Mouse (Mus musculus) erythroblast, embryonic 14.5 days (primary cell): Measurements from ENCODE around the gene Cep72.
"Not testable (repeated sequence)": the region's sequence is repeated elsewhere in the genome, so short reads cannot be mapped to it uniquely, and the experiment has no call there.

ENCODE experiments used
- GATA1 ChIP-seq: IDR thresholded peaks from 2 replicates; pipeline ENCODE4 v1.6.1; 2012; ENCODE audit warnings: low read length, inconsistent platforms, mixed read lengths
- TAL1 ChIP-seq: IDR thresholded peaks from 3 replicates; pipeline ENCODE4 v1.6.1; 2012; ENCODE audit warnings: low read length, inconsistent platforms, mixed read lengths

DNA sequence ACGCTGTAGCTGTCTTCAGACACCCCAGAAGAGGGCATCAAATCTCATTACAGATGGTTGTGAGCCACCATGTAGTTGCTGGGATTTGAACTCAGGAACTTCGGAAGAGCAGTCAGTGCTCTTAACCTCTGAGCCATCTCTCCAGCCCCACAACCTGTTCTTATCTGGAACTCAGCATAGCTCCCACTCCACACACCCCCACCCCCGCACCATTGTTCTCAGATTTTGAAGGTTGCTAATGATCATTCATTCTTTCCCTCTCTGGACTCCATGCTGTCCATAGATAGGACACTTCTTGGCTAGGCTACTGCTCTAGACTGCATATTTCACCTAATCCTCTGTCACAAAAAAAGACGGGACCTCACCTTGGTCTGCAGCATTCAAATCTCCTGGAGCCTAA, 55.2 kb downstream of the Cep72 start:
- not testable (repeated sequence) for TF ChIP-seq GATA1, TAL1
